Mouse (Mus musculus) E14TG2a.4 (cell line): ENCODE measurements around the gene Col4a3bp.

Source experiments
- H3K27me3 ChIP-seq: 2 replicates; pipeline ENCODE4 v1.6.1; 2014; ENCODE audit warnings: low read length, control low read depth; ENCODE audit not compliant: insufficient read depth
- H3K36me3 ChIP-seq: 2 replicates; pipeline ENCODE4 v1.6.1; 2014; ENCODE audit warnings: low read length, control low read depth; ENCODE audit not compliant: insufficient read depth
- H3K4me1 ChIP-seq: replicated peaks from 2 replicates; pipeline ENCODE4 v1.6.1; 2014; ENCODE audit warnings: low read depth, low read length, control low read depth
- H3K4me3 ChIP-seq: replicated peaks from 2 replicates; pipeline ENCODE4 v1.5.1; 2014; ENCODE audit warnings: mild to moderate bottlenecking, low read length
- H3K9me3 ChIP-seq: 2 replicates; pipeline ENCODE4 v1.6.1; 2014; ENCODE audit warnings: low read length, control low read depth
- CTCF ChIP-seq: conservative IDR thresholded peaks from 2 replicates; pipeline ENCODE4 v1.5.1; 2014; ENCODE audit warnings: low read length
- NANOG ChIP-seq: IDR thresholded peaks from 2 replicates; pipeline ENCODE4 v1.6.1; 2014; ENCODE audit warnings: borderline replicate concordance, low read length, mixed read lengths
- POU5F1 ChIP-seq: IDR thresholded peaks from 2 replicates; pipeline ENCODE4 v1.6.1; 2014; ENCODE audit warnings: low read length, borderline replicate concordance

The Col4a3bp gene

DNA sequence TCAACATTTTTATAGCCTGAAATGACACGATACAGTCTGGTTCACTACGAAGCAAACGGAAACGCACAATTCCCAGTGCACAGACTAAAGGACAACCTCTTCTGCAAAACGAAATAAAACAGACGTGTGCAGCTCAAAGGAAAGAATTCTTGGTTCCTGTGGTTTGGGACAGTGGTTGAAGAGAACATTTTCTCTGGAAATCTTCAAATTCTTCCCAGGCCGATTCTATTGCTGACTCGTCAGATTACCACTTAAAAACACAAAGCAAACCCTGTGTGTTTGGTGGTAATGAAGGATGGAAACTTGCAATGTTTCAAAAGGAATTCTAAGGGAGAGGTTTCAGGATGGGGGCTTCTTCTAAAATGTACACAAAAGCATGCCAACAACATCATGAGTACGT, 12.4 kb upstream of the Col4a3bp start:
- Histone ChIP-seq H3K4me1 (peaks cover 16% of the 10 kb centered on the region), H3K27me3 (no peaks in the 10 kb centered on the region), H3K36me3 (peaks cover 9% of the 10 kb centered on the region), H3K4me3 (no peak overlapping the region), H3K9me3 (no peaks in the 10 kb centered on the region)
- TF ChIP-seq POU5F1 (no peak), CTCF (no peak), NANOG (no peak)

DNA sequence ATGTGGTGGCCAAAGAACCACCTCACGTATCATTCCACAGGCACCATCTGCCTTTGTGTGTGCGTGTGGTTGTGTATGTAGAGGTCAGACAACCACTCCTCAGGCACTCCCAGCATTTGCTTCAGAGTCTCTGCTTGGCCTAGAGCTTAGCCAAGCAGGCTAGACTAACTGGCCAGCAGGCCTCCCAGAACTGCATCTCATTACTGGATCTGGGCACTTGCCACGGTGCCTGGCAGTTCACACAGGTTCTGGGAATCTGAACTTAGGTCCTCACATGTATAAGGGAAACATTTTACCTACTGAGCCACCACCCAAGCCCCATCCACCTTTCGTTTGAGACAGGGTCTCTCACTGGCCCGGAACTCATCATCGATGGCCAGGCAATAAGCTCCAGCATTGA, 10.2 kb upstream of the Col4a3bp start:
- TF ChIP-seq POU5F1 (no peak), CTCF (no peak), NANOG (no peak)
- Histone ChIP-seq H3K4me1 (peaks cover 16% of the 10 kb centered on the region), H3K27me3 (no peaks in the 10 kb centered on the region), H3K36me3 (peaks cover 9% of the 10 kb centered on the region), H3K4me3 (no peak overlapping the region), H3K9me3 (no peaks in the 10 kb centered on the region)

DNA sequence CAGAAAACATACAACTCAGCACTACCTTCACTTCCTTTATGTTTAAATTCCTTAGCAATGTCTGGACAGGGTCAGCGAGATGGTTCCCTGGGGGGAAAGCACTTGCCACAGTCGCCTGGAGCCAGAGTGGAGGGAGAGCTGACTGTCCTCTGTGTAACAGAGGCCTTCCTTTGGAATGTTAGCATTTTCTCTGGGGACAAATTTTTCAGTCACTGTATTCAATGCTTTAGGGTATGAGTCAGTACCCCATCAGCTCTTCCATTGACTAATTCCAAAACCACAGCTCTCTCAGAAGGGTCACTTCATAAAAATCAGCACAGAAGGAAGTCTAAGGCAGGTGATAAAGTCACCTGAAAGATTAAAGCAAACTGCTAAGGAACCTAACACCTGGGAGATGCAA, 8.7 kb upstream of the Col4a3bp start:
- Histone ChIP-seq H3K9me3 (no peaks in the 10 kb centered on the region), H3K4me1 (peaks cover 5% of the 10 kb centered on the region; the same call in 1 of the 2 replicates), H3K36me3 (peaks cover 9% of the 10 kb centered on the region), H3K4me3 (no peak overlapping the region), H3K27me3 (no peaks in the 10 kb centered on the region)
- TF ChIP-seq NANOG (no peak), CTCF (no peak), POU5F1 (no peak)

DNA sequence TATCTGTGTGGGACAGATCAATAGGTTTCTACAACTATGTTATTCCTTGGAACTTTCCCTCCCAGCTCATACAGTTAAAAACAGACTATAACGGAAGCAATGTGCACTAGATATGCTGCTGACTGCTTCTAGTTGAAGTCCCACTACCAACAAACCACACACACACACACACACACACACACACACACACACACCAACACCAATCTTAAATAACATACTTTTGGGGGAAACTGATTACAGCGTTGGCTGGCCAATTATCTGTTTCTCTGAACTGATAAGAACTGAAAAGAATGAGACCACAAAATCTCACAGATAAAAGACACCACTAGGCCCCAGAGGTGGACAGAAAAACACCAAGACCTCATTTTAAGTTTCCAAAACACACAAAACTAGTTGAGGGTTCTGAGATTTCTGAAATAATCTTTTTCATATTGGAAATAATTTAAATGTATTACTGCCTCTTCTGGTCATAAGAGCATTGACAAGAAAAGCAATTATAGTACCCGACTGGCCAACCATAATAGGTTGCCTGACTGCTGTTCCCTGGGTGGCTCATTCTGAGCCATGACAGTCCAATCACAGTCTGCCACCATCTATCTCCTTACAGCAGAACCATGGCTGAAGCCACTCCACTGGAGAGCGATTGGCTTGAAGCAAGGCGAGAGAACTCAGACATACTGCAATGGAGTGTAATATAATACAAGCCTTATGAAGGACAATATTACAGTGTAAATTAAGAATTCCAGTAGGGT, 5.4 kb upstream of the Col4a3bp start:
- H3K9me3 ChIP-seq, result no peaks in the 10 kb centered on the region
- H3K4me3 ChIP-seq, result no peak overlapping the region
- no peaks in the 10 kb centered on the region for H3K36me3 ChIP-seq
- TF ChIP-seq NANOG, result no peak
- TF ChIP-seq CTCF, result no peak
- no peak for TF ChIP-seq POU5F1
- peaks cover 13% of the 10 kb centered on the region; the same call in 1 of the 2 replicates for H3K4me1 ChIP-seq
- no peaks in the 10 kb centered on the region for H3K27me3 ChIP-seq

DNA sequence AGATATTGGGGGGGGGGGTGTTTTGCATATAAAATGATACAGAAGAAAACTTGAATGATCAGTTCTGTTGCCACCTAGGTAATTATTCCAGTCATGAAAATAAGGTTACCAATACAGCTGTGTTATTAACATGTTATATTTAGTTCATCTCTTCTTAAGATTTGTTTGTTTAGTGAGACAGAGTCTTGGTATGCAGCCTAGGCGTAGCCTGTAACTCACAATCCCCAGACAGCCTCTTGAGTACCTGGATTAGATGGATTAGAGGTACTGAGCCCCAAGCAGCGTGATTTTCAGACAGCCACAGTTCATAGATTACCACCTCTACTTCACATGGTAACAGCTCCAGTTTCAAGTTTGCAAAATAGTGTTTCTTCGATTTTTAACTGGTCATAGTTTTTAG, 4.3 kb upstream of the Col4a3bp start:
- TF ChIP-seq POU5F1 (no peak), CTCF (no peak), NANOG (no peak)

DNA sequence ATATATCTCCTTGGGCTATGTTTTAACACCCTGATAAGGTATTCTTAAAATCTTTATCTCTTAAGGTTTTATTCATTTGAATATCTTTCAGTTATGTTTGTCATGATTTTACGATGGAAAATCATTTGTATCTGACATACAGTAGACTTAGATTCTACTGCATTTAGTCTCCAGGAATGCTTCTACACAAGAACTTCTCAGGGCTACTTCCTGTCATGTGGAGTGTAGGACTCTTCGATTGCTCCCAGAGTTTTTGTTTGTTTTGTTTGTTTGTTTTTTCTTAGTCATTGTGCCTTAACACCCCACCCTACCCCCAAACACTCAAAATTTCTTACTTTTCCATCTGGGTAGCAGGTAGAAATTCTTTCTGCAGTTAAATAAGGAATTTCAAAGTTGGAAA, 1.0 kb upstream of the Col4a3bp start:
- peaks cover 17% of the 10 kb centered on the region for H3K4me1 ChIP-seq
- no peaks in the 10 kb centered on the region for H3K36me3 ChIP-seq
- no peaks in the 10 kb centered on the region for H3K9me3 ChIP-seq
- H3K4me3 ChIP-seq, result peak overlapping the region; percentile 99
- TF ChIP-seq NANOG (no peak), POU5F1 (no peak), CTCF (no peak)
- H3K27me3 ChIP-seq, result no peaks in the 10 kb centered on the region

More for the DNA sequence above, 4.3 kb upstream of the Col4a3bp start:
- Histone ChIP-seq H3K36me3 (no peaks in the 10 kb centered on the region), H3K9me3 (no peaks in the 10 kb centered on the region), H3K27me3 (no peaks in the 10 kb centered on the region), H3K4me3 (no peak overlapping the region), H3K4me1 (peaks cover 13% of the 10 kb centered on the region; the same call in 1 of the 2 replicates)

DNA sequence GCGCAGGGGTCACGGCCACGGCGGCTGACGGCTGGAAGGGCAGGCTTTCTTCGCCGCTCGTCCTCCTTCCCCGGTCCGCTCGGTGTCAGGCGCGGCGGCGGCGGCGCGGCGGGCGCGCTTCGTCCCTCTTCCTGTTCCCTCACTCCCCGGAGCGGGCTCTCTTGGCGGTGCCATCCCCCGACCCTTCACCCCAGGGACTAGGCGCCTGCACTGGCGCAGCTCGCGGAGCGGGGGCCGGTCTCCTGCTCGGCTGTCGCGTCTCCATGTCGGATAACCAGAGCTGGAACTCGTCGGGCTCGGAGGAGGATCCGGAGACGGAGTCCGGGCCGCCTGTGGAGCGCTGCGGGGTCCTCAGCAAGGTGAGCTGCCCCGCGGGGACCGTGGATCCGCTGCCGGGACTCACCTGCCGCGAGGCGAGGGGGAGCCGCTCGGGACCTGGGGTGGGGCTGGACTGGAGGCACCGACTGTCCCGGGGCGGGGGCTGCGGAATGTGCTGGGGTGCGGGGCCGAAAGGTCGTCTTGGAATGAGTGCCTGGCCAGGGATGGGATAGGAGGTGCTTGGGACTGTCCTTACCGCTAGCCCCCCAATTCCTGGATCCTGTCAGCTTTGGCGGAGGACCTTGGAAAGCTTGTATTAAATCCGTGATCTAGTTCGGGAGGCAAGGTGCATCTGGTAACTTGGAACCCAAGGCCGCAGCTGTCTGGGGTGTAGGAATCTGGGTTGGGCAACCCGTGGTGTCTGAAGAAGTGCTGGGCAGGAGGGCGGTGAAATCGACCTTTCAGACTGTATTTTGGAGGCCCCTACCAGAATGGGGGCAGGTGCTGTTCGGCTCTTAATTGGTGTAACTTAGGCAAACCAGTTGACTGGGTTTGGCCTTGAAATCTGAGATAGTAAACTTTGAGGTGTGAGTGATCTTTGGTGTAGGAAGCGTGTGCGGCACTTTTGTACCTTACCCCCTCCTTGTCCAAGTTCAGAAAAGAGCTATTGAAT, 778 bp downstream of the Col4a3bp start:
- Histone ChIP-seq H3K27me3 (no peaks in the 10 kb centered on the region), H3K36me3 (no peaks in the 10 kb centered on the region), H3K9me3 (no peaks in the 10 kb centered on the region), H3K4me3 (peak overlapping the region; percentile 99), H3K4me1 (peaks cover 21% of the 10 kb centered on the region)
- TF ChIP-seq CTCF (no peak), POU5F1 (no peak), NANOG (no peak)

DNA sequence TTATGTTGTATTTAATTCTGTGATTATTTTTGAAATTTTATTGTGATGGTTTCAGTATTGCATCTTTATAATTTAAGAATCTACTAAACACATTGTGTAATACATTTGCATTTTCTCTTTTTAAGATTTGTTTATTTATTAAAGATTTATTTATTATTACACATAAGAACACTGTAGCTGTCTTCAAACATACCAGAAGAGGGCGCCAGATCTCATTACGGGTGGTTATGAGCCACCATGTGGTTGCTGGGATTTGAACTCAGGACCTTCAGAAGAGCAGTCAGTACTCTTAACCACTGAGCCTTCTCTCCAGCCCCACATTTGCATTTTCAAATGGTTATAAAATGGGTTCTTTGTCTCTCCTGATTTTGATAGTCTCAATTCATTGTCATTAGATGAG, 2.1 kb downstream of the Col4a3bp start:
- TF ChIP-seq CTCF, result peak; percentile 29; the same call in 1 of the 2 replicates
- no peak for TF ChIP-seq NANOG
- TF ChIP-seq POU5F1, result no peak
- Histone ChIP-seq H3K9me3 (no peaks in the 10 kb centered on the region), H3K4me3 (no peak overlapping the region), H3K27me3 (no peaks in the 10 kb centered on the region), H3K36me3 (no peaks in the 10 kb centered on the region), H3K4me1 (peaks cover 21% of the 10 kb centered on the region)
